Mouse (Mus musculus) T-helper 17 cell (primary cell): ENCODE results near the gene Morn1.
"Not testable (repeated sequence)": the region's sequence is repeated elsewhere in the genome, so short reads cannot be mapped to it uniquely, and the experiment has no call there.

Experiments used
- in situ Hi-C, 2 experiments: fragments of 300-600 bp; cut with MboI, MseI; formaldehyde crosslinking; loops; 1 replicate in 1 of 2; 2 replicates in 1 of 2; pipeline ENCODE4 v1.15.1; 2025; ENCODE audit warnings: high pct_unique_total_duplicates in 2 of 2

Morn1 gene

DNA sequence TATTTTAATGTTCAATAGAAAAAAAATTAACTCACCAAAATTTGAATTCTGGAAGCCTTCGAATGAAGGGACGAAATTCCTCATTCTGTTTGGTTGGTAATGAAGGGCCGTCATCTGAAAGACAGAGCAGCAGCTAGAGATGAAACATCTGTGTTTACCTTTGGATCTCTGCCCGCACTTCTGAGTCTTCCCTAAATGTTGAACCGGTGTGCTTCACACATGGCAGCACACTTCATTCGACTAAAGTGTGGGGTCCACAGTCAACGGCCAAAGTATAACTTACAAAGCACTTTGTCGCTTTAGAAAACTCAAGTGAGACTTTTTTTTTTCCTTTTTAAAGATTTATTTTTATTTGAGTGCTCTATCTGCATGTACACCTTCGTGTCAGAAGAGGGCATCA, 9.7 kb upstream of the Morn1 start:
- in situ Hi-C loops, result no loop called here

DNA sequence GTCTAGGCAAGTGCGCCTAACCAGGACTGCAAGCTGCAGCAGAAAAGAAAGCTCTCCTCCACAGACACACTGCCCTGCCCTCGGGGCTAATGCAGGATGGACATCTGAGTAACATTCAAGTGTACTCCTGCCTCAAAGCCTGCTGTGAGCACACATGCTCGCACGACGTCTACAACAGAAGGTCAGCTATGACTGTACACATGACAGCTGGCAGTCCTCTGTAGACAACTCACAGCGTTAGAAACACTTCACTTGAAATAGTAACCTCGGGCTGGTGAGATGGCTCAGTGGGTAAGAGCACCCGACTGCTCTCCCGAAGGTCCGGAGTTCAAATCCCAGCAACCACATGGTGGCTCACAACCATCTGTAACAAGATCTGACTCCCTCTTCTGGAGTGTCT, 7.6 kb upstream of the Morn1 start:
- in situ Hi-C loops, result not testable (repeated sequence)

DNA sequence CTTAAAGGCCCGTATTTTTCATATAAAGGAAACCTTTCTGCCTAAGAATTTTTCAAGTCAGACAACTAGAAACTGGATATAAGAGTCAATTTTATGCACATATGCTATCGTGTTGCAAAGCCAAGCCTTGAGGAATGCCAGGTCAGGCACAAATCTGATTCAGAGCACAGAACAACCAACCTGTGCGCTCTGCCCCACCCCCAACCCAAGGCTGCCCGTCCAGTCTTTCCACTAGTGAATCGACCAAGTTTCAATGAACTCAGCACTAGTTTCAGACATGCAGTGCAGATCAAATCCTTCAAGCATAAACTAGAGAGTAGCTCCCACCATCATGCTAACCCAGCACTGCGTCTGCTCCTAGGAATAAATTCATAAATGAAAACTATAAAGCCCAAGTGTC, 6.7 kb upstream of the Morn1 start:
- in situ Hi-C loops, result no loop called here

DNA sequence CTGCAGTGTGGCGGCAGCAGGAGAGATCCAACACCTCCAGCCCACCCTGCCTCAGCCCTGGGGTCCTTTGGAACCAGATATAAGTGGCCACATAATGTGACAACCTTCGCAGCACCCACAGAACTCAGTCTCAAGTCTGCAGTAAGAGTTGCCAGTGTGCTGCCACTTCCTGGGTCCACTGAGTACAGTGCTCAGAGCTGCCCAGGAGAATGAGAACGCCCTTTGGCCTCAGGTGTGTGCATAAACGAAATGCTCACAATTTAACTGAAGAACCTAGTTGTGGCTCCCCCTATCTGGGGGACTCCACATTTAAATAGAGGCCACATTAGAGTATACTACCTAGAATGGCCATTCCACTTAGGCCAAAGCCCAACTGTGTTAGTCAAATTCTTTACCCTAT, 2.8 kb upstream of the Morn1 start:
- in situ Hi-C loops, result no loop called here

DNA sequence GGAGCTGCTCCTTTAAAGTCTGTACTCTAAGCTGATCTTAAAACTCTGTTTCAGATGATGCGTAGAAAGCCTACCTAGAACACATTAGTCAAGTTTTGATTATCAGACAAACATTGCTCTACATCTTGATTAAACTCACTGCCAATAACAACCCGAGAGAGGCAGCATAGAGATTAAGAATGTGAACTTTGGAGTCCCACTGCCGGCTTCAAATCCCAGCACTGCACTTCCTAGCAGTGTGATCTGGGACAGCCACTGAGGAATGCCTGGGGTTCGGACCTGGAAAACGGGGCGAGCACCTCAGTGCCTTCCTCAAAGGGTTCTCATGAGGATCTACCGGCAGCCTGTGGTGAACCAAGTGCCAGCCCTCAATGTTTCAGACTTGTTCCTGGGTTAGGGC, 2.0 kb upstream of the Morn1 start:
- in situ Hi-C loops, result no loop called here

DNA sequence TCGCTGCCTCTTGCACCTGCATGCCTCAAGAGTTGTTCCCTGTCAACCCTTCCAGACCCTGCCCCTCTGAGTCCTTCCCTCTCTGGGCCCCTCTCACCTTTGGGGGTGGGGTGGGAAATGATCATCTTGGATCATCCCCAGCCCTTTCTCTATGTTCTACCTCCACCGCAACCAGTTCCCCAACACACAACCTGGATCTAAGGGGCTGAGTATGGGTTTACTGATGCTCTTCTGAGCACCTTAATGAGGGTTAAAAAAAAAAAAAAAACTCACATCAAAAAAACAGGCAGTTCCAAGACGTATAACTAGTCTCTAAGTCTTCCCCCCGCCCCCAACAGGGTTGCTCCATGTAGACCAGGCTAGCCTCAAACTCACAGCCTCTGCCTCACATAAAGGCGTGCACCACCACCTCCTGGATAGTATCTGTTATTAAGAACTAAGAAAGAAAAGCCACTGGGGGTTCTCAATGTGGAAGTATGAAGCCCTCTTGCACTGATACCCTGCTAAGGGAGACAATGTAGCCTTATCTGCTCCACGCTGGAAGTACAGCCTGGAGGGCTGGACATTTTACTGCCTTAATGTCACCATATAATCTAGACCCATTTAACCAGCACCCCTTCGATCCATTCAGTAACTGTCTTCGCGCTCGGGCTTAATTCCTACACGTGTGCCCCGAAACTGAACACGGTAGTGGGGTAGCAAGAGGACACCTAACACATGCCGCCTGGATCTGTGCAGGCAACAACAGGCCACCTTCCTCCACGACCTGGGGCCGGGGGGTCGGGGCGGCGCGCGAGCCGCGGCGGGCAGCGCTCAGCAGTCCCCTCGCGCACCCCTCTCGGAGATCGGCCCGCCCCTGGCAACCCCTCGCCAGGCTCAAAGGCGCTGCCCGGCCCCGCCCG, 920 bp upstream of the Morn1 start:
- in situ Hi-C loops, result no loop called here

DNA sequence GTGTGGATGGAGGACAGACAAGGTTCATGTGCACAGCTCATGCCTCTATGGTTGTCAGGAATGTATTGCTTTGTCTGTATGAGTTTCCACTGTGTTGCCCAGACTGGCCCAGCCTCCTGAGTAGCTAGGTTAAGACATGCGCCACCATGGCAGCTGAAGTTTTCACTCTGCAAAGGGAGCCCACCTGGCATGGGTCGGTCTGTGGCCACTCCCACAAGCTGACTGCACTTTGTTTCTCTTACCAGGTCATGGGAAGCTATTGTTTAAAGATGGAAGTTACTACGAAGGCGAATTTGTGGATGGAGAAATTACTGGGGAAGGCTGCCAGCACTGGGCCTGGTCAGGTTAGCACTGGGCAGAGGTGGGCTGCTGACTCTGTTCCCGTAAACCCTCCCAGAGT, 2.9 kb downstream of the Morn1 start:
- in situ Hi-C loops, result no loop called here

DNA sequence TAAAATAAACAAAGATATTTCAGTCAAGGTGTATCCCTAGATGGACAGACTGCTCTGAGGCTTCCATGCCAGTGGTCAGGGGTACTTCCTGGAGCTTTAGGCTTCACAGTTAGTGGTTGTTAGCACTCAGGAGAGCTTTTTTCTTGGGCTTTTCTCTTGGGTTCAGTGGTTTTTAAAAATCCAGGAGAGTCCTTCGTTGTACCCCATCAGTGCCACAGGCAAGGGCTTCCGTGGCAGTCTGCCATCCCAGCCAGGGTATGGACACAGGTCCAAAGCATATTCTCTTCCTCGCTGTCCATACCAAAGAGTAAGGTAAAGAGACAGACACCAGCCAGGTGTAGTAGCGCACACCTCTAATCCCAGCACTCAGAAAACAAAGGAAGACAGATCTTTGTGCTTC, 3.8 kb downstream of the Morn1 start:
- in situ Hi-C loops, result loop anchor here in 1 of 2 experiments (5.0 kb wide), 1 partner anchor 217 kb away; no protein-coding TSS in a partner anchor

DNA sequence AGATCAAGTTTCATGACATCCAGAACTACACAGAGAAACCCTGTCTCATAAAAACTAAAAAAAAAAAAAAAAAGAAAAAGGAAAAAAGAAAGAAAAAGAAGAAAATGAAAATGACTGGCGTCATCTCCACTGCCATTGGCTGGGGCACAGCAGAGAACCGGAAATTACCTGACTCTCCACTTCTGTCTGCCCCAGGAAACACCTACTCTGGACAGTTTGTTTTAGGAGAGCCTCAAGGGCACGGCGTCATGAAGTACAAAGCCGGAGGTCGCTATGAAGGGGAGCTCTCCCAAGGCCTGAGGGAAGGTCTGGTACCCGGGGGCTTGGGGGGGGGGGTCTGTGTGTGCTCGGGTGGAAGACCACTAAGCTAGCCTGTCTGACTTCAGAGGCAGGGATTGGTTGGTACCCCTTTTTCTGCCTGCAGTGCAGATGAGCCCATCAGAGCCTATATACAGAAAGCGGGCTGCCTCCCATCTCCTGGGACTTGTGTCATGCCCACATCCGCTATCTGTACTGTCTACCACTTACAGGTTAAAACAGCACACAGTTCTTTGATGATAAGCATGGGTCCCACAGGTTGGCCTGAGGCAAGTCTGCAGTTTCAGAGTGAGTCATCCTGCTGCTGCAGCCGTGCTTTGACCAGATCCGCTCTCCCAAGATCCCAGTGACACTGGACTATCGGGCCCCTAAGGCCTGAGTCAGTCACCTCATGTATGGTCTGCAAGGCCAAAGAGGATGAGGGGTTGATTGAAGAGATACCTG, 4.5 kb downstream of the Morn1 start:
- in situ Hi-C loops, result loop anchor here in 1 of 2 experiments (5.0 kb wide), 1 partner anchor 216 kb away; no protein-coding TSS in a partner anchor

DNA sequence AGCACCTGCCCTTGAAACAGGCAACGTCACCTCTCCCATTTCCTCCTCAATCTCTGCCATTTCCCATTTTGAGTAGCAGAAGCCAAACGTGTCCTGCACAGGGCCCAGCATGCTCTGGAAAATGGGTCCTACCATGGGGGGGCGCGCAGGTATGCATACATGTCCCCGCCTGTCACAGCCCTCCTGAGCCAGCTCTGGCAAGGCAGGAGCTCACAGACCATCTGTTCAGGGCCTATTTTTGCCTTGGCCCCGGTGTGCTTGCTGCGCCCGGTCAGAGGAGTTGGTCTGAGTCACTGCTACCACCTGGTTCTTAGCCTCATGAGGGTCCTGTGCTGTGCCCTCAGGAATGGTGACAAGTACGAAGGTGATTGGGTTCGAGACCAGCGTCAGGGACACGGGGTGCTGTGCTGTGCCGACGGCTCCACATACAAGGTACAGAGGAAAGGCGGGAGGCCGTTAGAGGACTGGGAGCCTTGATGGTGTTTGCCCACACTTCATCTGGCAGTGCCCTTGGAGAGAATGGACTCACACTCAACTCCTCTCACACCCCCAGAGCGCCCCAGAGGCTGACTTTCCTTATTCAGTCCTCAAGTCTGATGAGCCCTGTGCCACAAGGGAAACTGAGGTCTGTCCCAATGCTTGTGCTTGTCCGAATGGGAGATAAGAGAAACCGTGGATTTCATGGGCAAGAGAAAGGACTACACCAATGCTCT, 6.5 kb downstream of the Morn1 start:
- in situ Hi-C loops, result loop anchor here in 1 of 2 experiments (5.0 kb wide), 1 partner anchor 214 kb away; no protein-coding TSS in a partner anchor

DNA sequence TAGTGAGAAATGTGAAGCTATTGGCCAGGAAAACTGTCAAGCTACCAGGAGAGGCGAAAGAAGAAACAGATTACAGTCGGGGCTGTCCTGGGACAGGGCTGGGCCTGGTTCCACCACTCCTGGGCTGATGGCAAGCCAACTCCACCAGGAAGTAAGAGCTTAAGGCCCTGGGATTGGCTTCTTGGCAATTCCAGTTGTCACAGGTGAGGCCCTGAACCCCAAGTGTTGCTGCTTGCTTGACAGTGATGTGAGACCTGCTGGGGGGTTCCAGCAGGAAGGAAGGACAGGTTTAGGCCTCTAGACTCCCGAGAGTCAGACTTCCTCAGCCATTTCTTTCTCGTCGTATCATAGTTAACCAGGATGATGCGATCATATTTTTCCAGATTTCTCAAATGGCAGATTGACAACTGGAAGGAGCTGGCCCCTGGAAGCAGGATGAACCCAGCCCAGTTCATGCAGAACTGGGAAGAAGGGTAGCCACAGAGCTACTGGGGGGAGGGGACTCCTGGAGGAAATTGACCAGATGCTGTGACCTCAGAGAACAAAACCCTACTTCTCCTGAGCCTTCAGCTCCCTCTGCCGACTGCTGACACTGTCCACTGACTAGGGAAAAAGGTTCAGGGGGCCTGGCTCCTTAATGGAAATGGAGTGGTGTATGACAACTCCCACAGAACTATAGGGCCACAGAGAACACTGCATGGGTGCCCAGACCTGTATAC, 7.2 kb downstream of the Morn1 start:
- in situ Hi-C loops, result loop anchor here in 1 of 2 experiments (5.0 kb wide), 1 partner anchor 214 kb away; no protein-coding TSS in a partner anchor

DNA sequence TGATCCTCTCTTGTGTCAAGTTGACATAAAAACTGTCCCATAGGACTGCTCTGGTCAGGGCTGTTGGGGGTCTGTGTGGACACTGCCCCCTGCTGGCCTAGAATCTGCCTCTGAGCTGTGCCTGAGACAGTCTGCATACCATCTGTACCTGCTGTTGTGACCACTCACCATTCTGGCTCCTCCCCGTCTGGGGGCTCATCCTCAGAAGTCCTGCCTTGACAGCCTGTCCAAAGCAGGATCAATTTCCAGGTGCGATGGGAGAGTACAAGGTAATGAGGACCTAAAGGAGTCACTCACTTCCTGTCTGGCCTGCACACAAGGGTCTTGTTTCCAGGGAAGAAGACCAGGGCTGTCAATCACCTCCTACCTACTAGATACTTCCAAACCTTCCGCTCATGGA, 8.2 kb downstream of the Morn1 start:
- in situ Hi-C loops, result loop anchor here in 1 of 2 experiments (5.0 kb wide), 1 partner anchor 213 kb away; no protein-coding TSS in a partner anchor

DNA sequence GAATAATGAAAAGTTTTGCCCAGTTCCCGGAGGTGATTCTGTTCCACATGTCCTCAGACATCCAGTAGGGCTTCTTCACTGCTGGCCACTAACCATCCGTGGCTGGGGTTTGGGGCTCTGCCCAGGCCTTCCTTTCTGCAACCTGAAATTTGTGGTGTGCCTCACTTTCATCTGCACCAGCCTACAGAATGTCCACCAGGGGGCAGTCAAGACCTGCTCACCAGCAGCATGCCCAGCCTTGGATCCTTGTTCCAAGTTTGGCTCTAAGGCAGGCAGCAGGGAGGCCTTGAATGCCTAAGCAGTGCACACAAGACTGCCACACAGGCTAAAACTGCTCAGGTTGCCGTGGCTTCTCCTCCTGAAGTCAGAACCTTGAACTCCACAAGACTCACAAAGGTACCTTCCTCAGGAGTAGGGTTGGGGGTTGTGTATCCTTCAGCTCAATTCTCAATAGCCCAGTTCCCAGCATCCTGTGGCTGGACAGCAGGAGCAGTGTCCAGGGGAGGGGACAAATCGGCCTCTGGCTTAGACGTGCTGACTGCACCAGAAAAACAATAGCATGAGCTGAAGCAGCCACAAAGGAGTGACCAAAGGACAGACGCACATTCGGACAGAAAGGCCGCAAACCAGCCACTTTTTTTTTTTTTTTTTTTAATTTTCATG, 9.0 kb downstream of the Morn1 start:
- in situ Hi-C loops, result loop anchor here (5.0 kb wide), 3 partner anchors 52 to 212 kb away; partner anchors contain the start of gene Faap20 (in 2 of the 2)

DNA sequence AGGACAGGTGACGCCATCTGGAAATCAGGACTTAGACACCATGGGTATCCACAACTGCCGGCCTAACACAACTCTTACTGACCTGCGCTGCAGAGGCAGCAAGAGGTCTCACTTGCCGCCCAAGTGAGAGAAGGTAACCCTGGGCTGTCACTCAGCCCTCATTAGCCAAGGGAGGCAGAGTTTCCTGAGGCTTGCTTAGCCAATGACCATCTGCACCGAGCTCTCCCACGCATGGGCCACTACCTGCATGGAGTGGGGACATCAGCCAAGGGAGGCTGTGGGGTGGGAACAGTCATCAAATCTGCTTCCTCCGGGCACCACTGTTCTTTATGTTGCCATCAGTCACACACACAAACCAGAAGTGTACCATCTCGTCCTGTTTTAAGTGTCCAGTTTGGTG, 9.6 kb downstream of the Morn1 start:
- in situ Hi-C loops, result loop anchor here (5.0 kb wide), 3 partner anchors 51 to 211 kb away; partner anchors contain the start of gene Faap20 (in 2 of the 2)

DNA sequence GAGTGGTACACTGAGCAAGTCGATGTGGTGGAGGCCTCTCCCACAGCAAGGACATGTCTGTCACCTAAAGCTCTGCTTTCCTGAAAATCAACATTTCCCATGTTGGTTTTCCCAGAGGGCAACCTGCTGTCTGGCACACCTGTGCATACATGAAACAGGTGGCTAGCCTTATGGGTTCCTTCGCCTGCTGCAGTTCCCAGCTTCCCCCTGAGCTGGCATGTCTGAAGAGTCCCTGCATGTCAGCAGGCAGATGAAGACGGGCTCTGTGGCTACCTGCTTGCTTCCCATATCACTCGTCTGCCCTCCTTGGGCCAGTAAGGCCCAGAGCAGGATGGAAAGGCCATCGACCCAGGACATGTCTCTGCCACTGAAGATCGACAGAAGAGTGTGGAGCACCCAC, 11.1 kb downstream of the Morn1 start:
- in situ Hi-C loops, result loop anchor here (5.0 kb wide), 3 partner anchors 50 to 210 kb away; partner anchors contain the start of gene Faap20 (in 2 of the 2)

DNA sequence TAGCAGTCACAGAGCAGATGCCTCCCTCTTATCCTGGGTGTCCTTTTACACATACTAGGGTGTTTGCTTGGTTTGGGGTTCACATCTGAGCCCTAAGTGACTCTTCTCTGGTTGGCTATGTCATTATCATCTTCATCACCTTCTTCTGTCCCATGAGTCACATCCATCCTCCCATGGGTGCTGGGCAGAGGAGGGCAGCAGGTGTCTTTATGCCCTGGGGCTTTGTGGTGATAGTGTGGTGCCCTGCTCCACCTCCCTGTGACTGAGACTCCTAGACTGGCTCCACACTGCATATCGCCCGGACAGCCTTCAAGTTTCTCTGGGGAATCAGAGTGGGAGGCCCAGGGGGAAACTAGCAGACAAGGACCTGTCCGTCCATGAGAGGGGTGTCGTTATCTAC, 12.2 kb downstream of the Morn1 start:
- in situ Hi-C loops, result loop anchor here (5.0 kb wide), 3 partner anchors 49 to 209 kb away; partner anchors contain the start of gene Faap20 (in 2 of the 2)

DNA sequence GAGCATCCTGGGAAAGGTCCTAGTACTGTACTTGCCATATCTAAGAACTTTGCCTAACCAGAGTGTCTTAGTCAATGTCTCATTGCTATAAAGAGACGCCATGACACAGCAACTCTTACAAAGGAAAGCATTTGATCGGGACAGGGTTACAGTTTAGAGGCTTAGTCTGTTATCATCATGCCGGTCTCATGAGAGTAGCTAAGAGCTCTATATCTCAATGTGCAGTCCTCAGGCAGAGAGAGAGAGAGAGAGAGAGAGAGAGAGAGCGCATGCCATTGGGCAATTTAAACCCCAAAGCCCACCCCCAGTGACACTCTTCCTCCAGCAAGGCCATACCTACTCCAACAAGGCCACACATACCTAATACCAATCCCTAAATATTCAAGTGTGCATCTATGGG, 21.5 kb downstream of the Morn1 start:
- in situ Hi-C loops, result no loop called here

DNA sequence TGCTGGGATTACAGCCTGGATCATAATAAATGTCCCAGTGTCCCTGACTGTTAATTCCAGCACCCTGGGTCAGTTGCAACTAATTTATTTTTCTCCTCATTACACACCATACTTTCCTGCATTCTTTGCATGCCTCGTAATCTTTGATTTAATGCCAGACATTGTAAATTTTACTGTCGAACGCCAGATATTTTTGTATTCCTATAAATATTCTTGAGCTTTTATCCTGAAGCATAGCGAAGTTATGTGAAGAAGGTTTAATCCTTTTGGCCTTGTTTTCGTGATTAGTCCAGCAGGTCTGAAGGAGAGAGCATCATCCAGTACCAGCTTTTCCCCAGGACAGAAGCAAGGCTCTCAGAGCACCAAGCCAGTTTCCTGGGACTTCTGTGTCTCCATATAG, 23.1 kb downstream of the Morn1 start:
- in situ Hi-C loops, result no loop called here

DNA sequence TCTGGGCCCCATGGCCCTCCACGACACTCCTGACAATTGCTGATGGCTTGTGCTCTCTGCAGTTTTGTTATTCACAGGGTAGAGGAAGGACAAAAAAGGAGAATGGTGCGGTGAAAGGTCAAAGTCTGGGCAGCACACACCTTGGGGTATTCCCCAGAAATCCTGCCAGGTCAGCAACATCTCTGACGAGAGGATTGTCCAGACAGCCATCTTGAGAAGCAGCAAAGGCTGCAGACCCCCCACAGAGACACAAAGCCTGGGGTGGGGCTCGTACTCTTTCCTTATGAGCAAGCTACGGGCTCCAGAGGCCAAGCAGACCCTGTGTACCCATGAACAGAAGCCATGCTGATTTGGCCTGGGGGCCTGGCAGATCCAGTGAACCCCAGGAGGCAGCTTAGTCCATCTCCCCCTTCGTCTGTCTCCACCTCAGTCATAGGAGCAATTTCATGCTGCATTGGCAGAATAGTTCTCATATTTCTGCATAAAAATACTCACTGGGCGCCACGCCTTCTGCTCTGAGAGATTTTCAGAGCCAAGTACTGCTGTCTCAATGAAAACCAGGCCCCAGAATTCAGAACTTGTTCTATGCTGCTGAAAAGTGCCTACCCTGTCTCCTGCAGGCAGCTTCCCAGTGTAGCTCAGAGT, 27.5 kb downstream of the Morn1 start:
- in situ Hi-C loops, result no loop called here

DNA sequence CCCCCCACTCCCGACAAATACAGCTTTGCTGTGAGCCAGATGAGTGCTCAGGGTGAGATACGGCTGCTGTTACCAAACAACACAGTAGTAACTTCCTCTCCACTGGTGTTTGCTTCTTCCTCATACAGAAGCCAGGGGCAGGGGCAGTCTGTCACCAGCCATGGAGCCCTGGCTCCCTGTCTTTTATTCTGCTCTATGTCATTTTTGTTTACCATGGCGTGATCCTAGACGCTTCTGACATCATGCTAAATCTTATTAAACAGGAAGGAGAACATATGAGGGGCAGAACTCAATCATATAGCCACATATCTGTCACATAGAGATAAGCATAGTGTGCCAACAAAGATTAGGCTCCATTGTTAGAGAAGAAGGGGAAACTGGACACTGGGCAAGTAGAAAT, 30.2 kb downstream of the Morn1 start:
- in situ Hi-C loops, result no loop called here
